Mouse (Mus musculus) heart, adult 2 months (tissue): ENCODE results near the gene Kdm6a. TPM values are rescaled to one million over a fixed set of nuclear protein-coding genes. Genes with fewer than 3 reads are reported as not detected.
A peak's percentile ranks its signal among the peaks of the same experiment; 100 is the strongest.

ENCODE experiments used
- DNase-seq, 2 experiments: peaks; one replicate each; pipeline ENCODE4 v3.0.0; 2021
- H3K27ac ChIP-seq: fragments of 200-600 bp; 2 replicates; pipeline ENCODE4 v1.8.1; 2022
- H3K27me3 ChIP-seq: fragments of 200-500 bp; 2 replicates; pipeline ENCODE4 v1.6.1; 2012; ENCODE audit warnings: mild to moderate bottlenecking, low read length, inconsistent platforms, mixed read lengths; ENCODE audit not compliant: control insufficient read depth, insufficient read depth
- H3K36me3 ChIP-seq: fragments of 200-500 bp; 2 replicates; pipeline ENCODE4 v1.6.1; 2012; ENCODE audit warnings: low read length, inconsistent platforms; ENCODE audit not compliant: control insufficient read depth, insufficient read depth
- H3K4me1 ChIP-seq: fragments of 200-500 bp; 2 replicates; pipeline ENCODE4 v1.6.1; 2011; ENCODE audit warnings: low read length; ENCODE audit not compliant: control insufficient read depth, insufficient read depth
- H3K4me3 ChIP-seq: fragments of 200-600 bp; 2 replicates; pipeline ENCODE4 v1.8.1; 2022
- H3K79me2 ChIP-seq: fragments of 200-500 bp; replicated peaks from 2 replicates; pipeline ENCODE4 v1.6.1; 2012; ENCODE audit warnings: mild to moderate bottlenecking, inconsistent platforms, low read length, moderate library complexity, mixed read lengths; ENCODE audit not compliant: control insufficient read depth, insufficient read depth
- H3K9ac ChIP-seq: fragments of 200-500 bp; 2 replicates; pipeline ENCODE4 v1.6.1; 2012; ENCODE audit warnings: low read depth, mild to moderate bottlenecking, control low read depth, inconsistent platforms, low read length, mixed read lengths
- CTCF ChIP-seq: fragments of 200-600 bp; IDR thresholded peaks from 2 replicates; pipeline ENCODE4 v1.8.1; 2022; ENCODE audit warnings: antibody characterized with exemption, mild to moderate bottlenecking, moderate library complexity
- EP300 ChIP-seq: fragments of 200-500 bp; IDR thresholded peaks from 2 replicates; pipeline ENCODE4 v1.6.1; 2011; ENCODE audit warnings: low read depth, low read length, control low read depth; ENCODE audit not compliant: insufficient read depth
- POLR2A ChIP-seq: fragments of 200-500 bp; IDR thresholded peaks from 2 replicates; pipeline ENCODE4 v1.6.1; 2011; ENCODE audit warnings: mild to moderate bottlenecking, low read depth, low read length, control low read depth; ENCODE audit not compliant: insufficient read depth
- WGBS: fragments of 180-500 bp; shearing (Covaris S2); methylation state at CpG from one replicate; pipeline ENCODE4 v1.1.7; 2018; 5-methylcytosine and 5-hydroxymethylcytosine counted together
- intact Hi-C: fragments of 180-260 bp; cut with DNase I; formaldehyde crosslinking; loops from one replicate; pipeline ENCODE4 v1.15.1; 2025
- long read RNA-seq: library from polyadenylated mRNA; stranded (forward); transcript quantifications from one replicate; pipeline ENCODE4 v2.0.0, GENCODE M21; 2021
- polyA plus RNA-seq: library from polyadenylated mRNA; depleted of rRNA; stranded (reverse); fragments of >200 nt; gene quantifications from 2 replicates; pipeline ENCODE4 v1.2.3, GENCODE M21; 2012; rRNA removed
- total RNA-seq, 2 experiments: library from RNA; stranded (reverse); gene quantifications; 2 replicates each; pipeline ENCODE4 v1.2.3; 2021

Kdm6a gene
- total RNA-seq (10 to 100 TPM; 22.5 to 33.5 TPM), polyA plus RNA-seq (7.0 and 25.6 TPM in 2 replicates)
- long read RNA-seq, full-length matches to known transcripts: 3 of 8 reads
- long read RNA-seq, partial matches to known transcripts: 2 of 8 reads
- long read RNA-seq, other reads (novel, unspliced or antisense): 3 of 8 reads

DNA sequence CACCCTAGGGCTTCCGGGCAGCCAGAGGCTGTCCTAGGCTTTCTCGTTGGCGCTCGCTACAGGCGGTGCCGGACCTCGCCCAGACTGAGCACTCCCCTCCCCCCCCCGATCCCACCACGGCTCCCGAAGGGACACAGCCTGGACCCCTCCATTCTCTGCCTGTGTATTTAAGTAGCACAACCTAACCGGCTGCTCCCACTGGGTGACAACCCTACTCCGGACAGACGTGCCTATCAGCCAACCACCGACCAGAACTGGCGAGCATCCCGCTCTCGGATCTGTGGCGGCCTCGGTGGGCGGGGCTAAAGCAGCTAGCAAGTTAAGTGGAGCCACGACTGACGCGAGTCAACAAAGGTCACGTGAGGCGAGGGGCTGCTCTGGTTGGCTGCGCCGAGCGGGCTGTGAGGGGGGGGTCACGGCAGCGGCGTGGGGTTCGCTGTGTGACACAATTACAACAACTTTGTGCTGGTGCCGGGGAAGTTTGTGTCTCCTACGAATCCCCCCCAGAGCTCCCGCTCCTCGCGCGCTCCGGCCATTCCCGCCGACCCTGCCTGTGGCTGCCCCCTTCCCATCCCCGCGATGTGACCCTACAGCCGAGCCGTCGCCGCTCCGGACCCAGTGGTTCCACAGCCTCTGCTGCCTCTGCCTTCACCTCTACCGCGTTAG lies at the start of gene Kdm6a:
Gene Kdm6a (plus strand): TSS at position 384 of the 666 bp plus-strand sequence.
- no peaks in the 10 kb centered on the region for H3K79me2 ChIP-seq
- H3K4me3 ChIP-seq: peak within 1 kb of the TSS; percentile 95
- H3K27me3 ChIP-seq: no peaks in the 10 kb centered on the region
- peak; percentile 99 for DNase-seq
- no peak for TF ChIP-seq EP300
- TF ChIP-seq CTCF: no peak
- TF ChIP-seq POLR2A: peak; percentile 80
- H3K4me1 ChIP-seq: no peaks in the 10 kb centered on the region
- intact Hi-C loops: loop anchor here (5.0 to 10.0 kb wide), 4 partner anchors 75 to 638 kb away; no protein-coding TSS in a partner anchor
- WGBS: under 1% methylated on average over 48 of the region's 50 CpGs
- peak within 1 kb of the TSS; percentile 97 for H3K9ac ChIP-seq
- H3K27ac ChIP-seq: peak within 1 kb of the TSS; percentile 96
- H3K36me3 ChIP-seq: no peaks in the 10 kb centered on the region

GRCm38 (mm10) chrX:18145557-18145956 lies 16.8 kb upstream of the Kdm6a start, which contains the start of gene Dusp21:
TSS of gene Dusp21 (plus strand) at chrX:18145857.
- no peaks in the 10 kb centered on the region for H3K79me2 ChIP-seq
- H3K4me3 ChIP-seq: no peak within 1 kb of the TSS
- H3K27me3 ChIP-seq: no peaks in the 10 kb centered on the region
- H3K4me1 ChIP-seq: no peaks in the 10 kb centered on the region
- H3K9ac ChIP-seq: no peak within 1 kb of the TSS
- WGBS: 74% methylated on average over 1 of the region's 1 CpGs
- no peak within 1 kb of the TSS for H3K27ac ChIP-seq
- intact Hi-C loops: no loop called here
- DNase-seq: no peak
- no peaks in the 10 kb centered on the region for H3K36me3 ChIP-seq
- TF ChIP-seq POLR2A (no peak), CTCF (no peak), EP300 (no peak)

DNA sequence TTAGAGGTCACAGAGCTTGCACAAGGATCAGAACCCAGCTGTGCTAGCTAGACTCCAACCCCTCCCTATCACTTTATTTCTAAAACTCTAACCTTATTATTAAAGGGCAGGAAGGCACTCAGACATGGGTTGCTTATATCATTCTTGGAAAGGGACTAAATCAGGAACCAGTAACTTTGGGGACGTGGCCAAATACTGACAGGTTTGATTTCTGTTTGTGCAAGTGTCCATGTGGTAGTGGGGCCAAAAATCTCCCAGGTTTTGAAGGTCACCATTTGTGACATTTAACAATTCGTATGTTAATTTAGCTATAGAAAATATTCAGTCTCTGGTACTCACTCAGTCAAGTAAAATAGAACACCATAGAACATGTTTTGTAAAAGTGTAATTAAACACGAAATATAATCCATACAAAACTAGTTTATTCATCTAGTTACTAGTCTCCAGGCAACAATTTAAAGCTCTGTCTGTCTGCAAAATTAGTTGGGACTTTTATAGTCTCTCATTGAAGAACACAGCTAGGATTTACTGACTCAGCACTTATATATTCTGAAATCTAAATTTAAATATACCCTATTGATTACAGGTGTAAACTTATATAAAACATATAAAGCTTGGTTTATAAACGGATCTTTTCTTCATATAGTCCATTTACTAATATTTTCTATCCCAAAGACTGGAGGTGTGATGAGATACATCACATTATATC lies 1.5 kb upstream of the Kdm6a start:
- Histone ChIP-seq H3K36me3 (no peaks in the 10 kb centered on the region), H3K27ac (peak overlapping the region; percentile 94), H3K9ac (no peak overlapping the region), H3K4me1 (no peaks in the 10 kb centered on the region), H3K27me3 (no peaks in the 10 kb centered on the region), H3K79me2 (no peaks in the 10 kb centered on the region), H3K4me3 (no peak overlapping the region; the same call in 1 of the 2 replicates)
- TF ChIP-seq EP300: no peak
- no peak for TF ChIP-seq POLR2A
- no peak for TF ChIP-seq CTCF
- WGBS: 62% methylated on average over 4 of the region's 4 CpGs
- intact Hi-C loops: loop anchor here (5.0 to 10.0 kb wide), 4 partner anchors 76 to 636 kb away; no protein-coding TSS in a partner anchor
- DNase-seq: no peak

DNA sequence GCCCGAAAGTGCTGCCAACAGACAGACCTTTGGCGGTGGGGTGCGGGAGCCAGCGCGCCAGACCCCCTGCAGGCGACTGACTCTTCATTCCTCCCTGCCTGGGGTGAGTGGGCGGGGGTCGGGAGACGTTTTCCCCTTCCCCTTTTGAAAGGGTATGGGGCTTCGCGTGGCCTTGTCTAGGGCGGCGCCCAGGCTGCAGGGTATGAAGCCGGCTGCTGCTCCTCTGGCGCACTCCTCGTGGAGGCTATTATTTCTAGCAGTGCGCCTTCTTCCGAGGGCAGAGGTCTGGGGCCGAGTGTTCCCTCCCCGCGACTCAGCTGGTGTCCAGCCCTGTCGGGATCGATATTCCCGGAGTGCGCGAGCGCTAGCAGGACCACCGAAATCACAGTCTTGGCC lies 581 bp upstream of the Kdm6a start:
- no peaks in the 10 kb centered on the region for H3K27me3 ChIP-seq
- H3K9ac ChIP-seq: peak overlapping the region; percentile 86
- under 1% methylated on average over 28 of the region's 28 CpGs for WGBS
- intact Hi-C loops: loop anchor here (5.0 to 10.0 kb wide), 4 partner anchors 76 to 637 kb away; no protein-coding TSS in a partner anchor
- H3K4me1 ChIP-seq: no peaks in the 10 kb centered on the region
- no peaks in the 10 kb centered on the region for H3K79me2 ChIP-seq
- H3K36me3 ChIP-seq: no peaks in the 10 kb centered on the region
- peak overlapping the region; percentile 94 for H3K27ac ChIP-seq
- peak overlapping the region; percentile 77 for H3K4me3 ChIP-seq
- no peak for TF ChIP-seq POLR2A
- TF ChIP-seq CTCF: no peak; the same call in 1 of the 2 replicates
- no peak for TF ChIP-seq EP300
- DNase-seq: no peak

DNA sequence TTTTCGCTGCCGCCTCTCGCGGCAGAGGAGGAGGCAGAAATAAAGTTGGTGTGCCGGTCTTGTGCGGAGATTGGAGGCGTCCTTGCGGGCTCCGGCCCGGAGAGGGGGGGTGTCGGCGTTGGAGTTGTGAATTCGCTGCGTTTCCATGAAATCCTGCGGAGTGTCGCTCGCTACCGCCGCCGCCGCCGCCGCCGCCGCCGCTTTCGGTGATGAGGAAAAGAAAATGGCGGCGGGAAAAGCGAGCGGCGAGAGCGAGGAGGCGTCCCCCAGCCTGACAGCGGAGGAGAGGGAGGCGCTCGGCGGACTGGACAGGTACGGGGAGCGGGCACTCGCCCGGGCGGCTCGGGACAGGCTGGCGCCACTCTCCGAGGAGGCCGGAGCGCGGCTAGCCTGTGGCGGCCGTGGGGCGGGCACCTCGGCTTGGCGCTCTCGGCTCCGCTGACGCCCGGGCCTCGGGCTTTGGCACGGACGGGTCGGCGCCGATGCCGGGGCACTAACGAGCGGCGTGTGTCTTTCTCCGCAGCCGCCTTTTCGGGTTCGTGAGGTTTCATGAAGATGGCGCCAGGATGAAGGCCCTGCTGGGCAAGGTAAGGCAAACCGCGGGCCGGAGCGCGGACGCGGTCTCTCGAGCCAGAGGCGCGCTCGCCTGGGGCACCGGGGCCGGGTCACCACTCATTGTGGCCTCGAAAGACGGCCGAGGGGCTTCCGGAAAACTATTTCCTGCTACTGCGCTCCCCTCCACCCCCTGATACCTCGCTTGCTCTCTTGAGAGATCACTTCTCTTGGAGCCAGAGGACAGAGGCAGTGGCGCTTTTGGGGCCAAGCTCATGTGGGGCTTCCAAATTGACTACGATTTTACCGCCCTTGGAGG lies 721 bp downstream of the Kdm6a start:
- WGBS: under 1% methylated on average over 92 of the region's 95 CpGs
- intact Hi-C loops: loop anchor here (5.0 to 10.0 kb wide), 4 partner anchors 74 to 638 kb away; no protein-coding TSS in a partner anchor
- peak overlapping the region; percentile 95 for H3K4me3 ChIP-seq

More for the DNA sequence above, 721 bp downstream of the Kdm6a start:
- peak overlapping the region; percentile 96 for H3K27ac ChIP-seq
- no peaks in the 10 kb centered on the region for H3K4me1 ChIP-seq
- TF ChIP-seq CTCF (no peak), EP300 (no peak), POLR2A (no peak)
- no peaks in the 10 kb centered on the region for H3K79me2 ChIP-seq
- no peaks in the 10 kb centered on the region for H3K36me3 ChIP-seq
- peak overlapping the region; percentile 97 for H3K9ac ChIP-seq
- DNase-seq: peak; percentile 64 to 81
- no peaks in the 10 kb centered on the region for H3K27me3 ChIP-seq
